11 mouse cellular contexts compared by ENCODE assay signal in genomic region chr7:6146194-6146981, GRCm38 (mm10). TPM values are rescaled to one million over a fixed set of nuclear protein-coding genes. Genes with fewer than 3 reads are reported as not detected.
DNase-seq lines count a peak whose midpoint lies in the region; ATAC-seq lines count a peak whose summit lies in the region.
"Had no signal": no experiment of that assay in that cellular context is flagged by ENCODE, and none has a peak within 500 bp of the region (broad histone marks: within the 10 kb centered on the region; RNA-seq: fewer than 3 reads in every experiment).

No protein-coding gene starts in this region.

- DNase-seq in embryonic facial prominence, embryonic 10.5 days (ENCODE audit: low spot score), result no peak
- DNase-seq in kidney, postnatal 14 days, result no peak
- no peak for DNase-seq in neural tube, embryonic 10.5 days (ENCODE audit: extremely low spot score, low spot score)
- no peak for DNase-seq in Muller cell, postnatal 12 days (ENCODE audit: inconsistent ontology term)
- DNase-seq: B cell, adult 2 months; cerebellum, postnatal 14 days had no signal

- no peaks in the 10 kb centered on the region; the same call in 1 of the 2 replicates for H3K36me3 ChIP-seq in embryonic facial prominence, embryonic 15.5 days
- H3K36me3 ChIP-seq in embryonic facial prominence, embryonic 10.5 days (replicated peaks), result peaks cover 9% of the 10 kb centered on the region
- H3K36me3 ChIP-seq in kidney, embryonic 15.5 days, result peaks cover 9% of the 10 kb centered on the region
- H3K36me3 ChIP-seq in neural tube, embryonic 15.5 days, result peaks cover 6% of the 10 kb centered on the region; the same call in 1 of the 2 replicates

- no peak overlapping the region for H3K9ac ChIP-seq in embryonic facial prominence, embryonic 15.5 days
- no peak overlapping the region for H3K9ac ChIP-seq in kidney, embryonic 15.5 days
- no peak overlapping the region for H3K9ac ChIP-seq in neural tube, embryonic 15.5 days (replicated peaks)
- H3K9ac ChIP-seq: midbrain, embryonic 12.5 days had no signal

- peaks cover 22% of the 10 kb centered on the region for H3K4me1 ChIP-seq in embryonic facial prominence, embryonic 15.5 days
- peaks cover 5% of the 10 kb centered on the region; the same call in 1 of the 2 replicates for H3K4me1 ChIP-seq in embryonic facial prominence, embryonic 10.5 days
- H3K4me1 ChIP-seq in kidney, embryonic 15.5 days, result peaks cover 39% of the 10 kb centered on the region
- H3K4me1 ChIP-seq in neural tube, embryonic 15.5 days, result peaks cover 49% of the 10 kb centered on the region

- H3K9me3 ChIP-seq in embryonic facial prominence, embryonic 15.5 days (replicated peaks), result no peaks in the 10 kb centered on the region
- H3K9me3 ChIP-seq in embryonic facial prominence, embryonic 10.5 days, result no peaks in the 10 kb centered on the region
- H3K9me3 ChIP-seq in kidney, embryonic 15.5 days (replicated peaks), result no peaks in the 10 kb centered on the region
- H3K9me3 ChIP-seq in neural tube, embryonic 15.5 days (replicated peaks), result no peaks in the 10 kb centered on the region
- H3K9me3 ChIP-seq: midbrain, embryonic 12.5 days had no signal

- no peak overlapping the region for H3K4me2 ChIP-seq in embryonic facial prominence, embryonic 15.5 days (replicated peaks)
- no peak overlapping the region for H3K4me2 ChIP-seq in kidney, embryonic 15.5 days
- H3K4me2 ChIP-seq in neural tube, embryonic 15.5 days, result no peak overlapping the region
- H3K4me2 ChIP-seq: midbrain, embryonic 12.5 days had no signal

- 84% methylated on average over 7 of the region's 7 CpGs for whole genome bisulfite sequencing in embryonic facial prominence, embryonic 15.5 days
- 88% methylated on average over 7 of the region's 7 CpGs for WGBS in embryonic facial prominence, embryonic 10.5 days
- WGBS in kidney, embryonic 15.5 days, result 82% methylated on average over 7 of the region's 7 CpGs
- whole genome bisulfite sequencing in neural tube, embryonic 15.5 days, result 82% methylated on average over 7 of the region's 7 CpGs

- no peak overlapping the region for H3K4me3 ChIP-seq in embryonic facial prominence, embryonic 15.5 days (replicated peaks)
- H3K4me3 ChIP-seq in embryonic facial prominence, embryonic 10.5 days, result no peak overlapping the region
- H3K4me3 ChIP-seq in kidney, embryonic 15.5 days (replicated peaks), result no peak overlapping the region
- H3K4me3 ChIP-seq in neural tube, embryonic 15.5 days (replicated peaks), result no peak overlapping the region
- H3K4me3 ChIP-seq: midbrain, embryonic 12.5 days had no signal

- H3K27me3 ChIP-seq in embryonic facial prominence, embryonic 15.5 days, result no peaks in the 10 kb centered on the region
- H3K27me3 ChIP-seq in embryonic facial prominence, embryonic 10.5 days (replicated peaks; ENCODE audit: low read depth, poor library complexity, severe bottlenecking), result no peaks in the 10 kb centered on the region
- H3K27me3 ChIP-seq in kidney, embryonic 15.5 days, result no peaks in the 10 kb centered on the region
- H3K27me3 ChIP-seq in neural tube, embryonic 15.5 days (replicated peaks), result no peaks in the 10 kb centered on the region
- H3K27me3 ChIP-seq: midbrain, embryonic 12.5 days had no signal

- 0 out of 2 replicates have a peak overlapping the region, but pooled peaks have one; percentile 39 for H3K27ac ChIP-seq in embryonic facial prominence, embryonic 15.5 days (replicated peaks)
- H3K27ac ChIP-seq in embryonic facial prominence, embryonic 10.5 days (replicated peaks), result no peak overlapping the region
- peak overlapping the region; percentile 48 for H3K27ac ChIP-seq in kidney, embryonic 15.5 days
- H3K27ac ChIP-seq in neural tube, embryonic 15.5 days (replicated peaks), result peak overlapping the region; percentile 33; the same call in 1 of the 2 replicates
- H3K27ac ChIP-seq: midbrain, embryonic 12.5 days had no signal

- no peak for ATAC-seq in embryonic facial prominence, embryonic 15.5 days (ENCODE audit: insufficient number of reproducible peaks, low FRiP score, low TSS enrichment, low read depth)
- ATAC-seq in kidney, embryonic 15.5 days (replicated peaks; ENCODE audit: low FRiP score), result no peak
- ATAC-seq in neural tube, embryonic 15.5 days (ENCODE audit: low FRiP score), result no peak
- ATAC-seq in CD4-positive, CD25-positive, alpha-beta regulatory T cell, adult 4 months, result no peak

RNA-seq across cellular contexts. Expression of gene Zfp787, which starts 9.4 kb away (rescaled TPM):
- 26.4 and 27.2 TPM in 2 replicates for polyA plus RNA-seq in embryonic facial prominence, embryonic 15.5 days (2015; fragmentation: Nextera tagmentation; extraction: Ambion mirVana)
- 23.5 and 26.1 TPM in 2 replicates for polyA plus RNA-seq in embryonic facial prominence, embryonic 10.5 days (2016; fragmentation: Nextera tagmentation; extraction: Ambion mirVana)
- polyA plus RNA-seq in kidney, embryonic 15.5 days (2015; fragmentation: Nextera tagmentation; extraction: Ambion mirVana), result 30.7 and 31.9 TPM in 2 replicates
- polyA plus RNA-seq in neural tube, embryonic 15.5 days (2015; fragmentation: Nextera tagmentation; extraction: Ambion mirVana), result 26.0 and 28.6 TPM in 2 replicates
- 1 to 10 TPM; 6.7 to 6.9 TPM for polyA plus RNA-seq in CD4-positive, CD25-positive, alpha-beta regulatory T cell, adult 4 months (2017; shearing (Covaris generic))

RNA-seq across cellular contexts. Expression of gene Zfp444, which starts 25.6 kb away (rescaled TPM):
- polyA plus RNA-seq in embryonic facial prominence, embryonic 15.5 days (2015; fragmentation: Nextera tagmentation; extraction: Ambion mirVana), result 60.3 and 61.5 TPM in 2 replicates
- 85.1 and 86.3 TPM in 2 replicates for polyA plus RNA-seq in embryonic facial prominence, embryonic 10.5 days (2016; fragmentation: Nextera tagmentation; extraction: Ambion mirVana)
- 65.5 and 71.4 TPM in 2 replicates for polyA plus RNA-seq in kidney, embryonic 15.5 days (2015; fragmentation: Nextera tagmentation; extraction: Ambion mirVana)
- polyA plus RNA-seq in neural tube, embryonic 15.5 days (2015; fragmentation: Nextera tagmentation; extraction: Ambion mirVana), result 80.3 and 86.4 TPM in 2 replicates
- polyA plus RNA-seq in CD4-positive, CD25-positive, alpha-beta regulatory T cell, adult 4 months (2017; shearing (Covaris generic)), result 10 to 100 TPM in 1 of 2 experiments, 1 to 10 TPM in 1; 5.6 to 10.6 TPM

RNA-seq across cellular contexts. Expression of gene Galp, which starts 50.5 kb away (rescaled TPM):
- not detected in 2 replicates for polyA plus RNA-seq in embryonic facial prominence, embryonic 15.5 days (2015; fragmentation: Nextera tagmentation; extraction: Ambion mirVana)
- not detected in 2 replicates for polyA plus RNA-seq in embryonic facial prominence, embryonic 10.5 days (2016; fragmentation: Nextera tagmentation; extraction: Ambion mirVana)
- polyA plus RNA-seq in kidney, embryonic 15.5 days (2015; fragmentation: Nextera tagmentation; extraction: Ambion mirVana), result not detected in 2 replicates
- not detected in 2 replicates for polyA plus RNA-seq in neural tube, embryonic 15.5 days (2015; fragmentation: Nextera tagmentation; extraction: Ambion mirVana)
- polyA plus RNA-seq in CD4-positive, CD25-positive, alpha-beta regulatory T cell, adult 4 months (2017; shearing (Covaris generic)), result not detected
- polyA plus RNA-seq: midbrain, embryonic 12.5 days had no signal
